Mouse (Mus musculus) forebrain, embryonic 13.5 days (tissue): ENCODE measurements around the gene Gnaq. TPM values are rescaled to one million over a fixed set of nuclear protein-coding genes. Genes with fewer than 3 reads are reported as not detected.

ENCODE experiments used
- ATAC-seq: fragments of 200-750 bp; cut with Nextera tagmentation; 2 replicates; pipeline ENCODE4 v1.8.0; 2017
- H3K27ac ChIP-seq: fragments of 300-500 bp; sonication (generic); 2 replicates; pipeline ENCODE4 v1.5.1; 2015; ENCODE audit warnings: inconsistent platforms, mild to moderate bottlenecking, moderate library complexity
- H3K27me3 ChIP-seq: fragments of 300-500 bp; sonication (generic); 2 replicates; pipeline ENCODE4 v1.6.1; 2015; ENCODE audit warnings: mild to moderate bottlenecking, inconsistent platforms
- H3K36me3 ChIP-seq: fragments of 300-500 bp; sonication (generic); 2 replicates; pipeline ENCODE4 v1.6.1; 2015; ENCODE audit warnings: mild to moderate bottlenecking, inconsistent platforms; ENCODE audit not compliant: poor library complexity, severe bottlenecking
- H3K4me1 ChIP-seq: fragments of 300-500 bp; sonication (generic); 2 replicates; pipeline ENCODE4 v1.6.1; 2015; ENCODE audit warnings: inconsistent platforms
- H3K4me2 ChIP-seq: fragments of 300-500 bp; sonication (generic); 2 replicates; pipeline ENCODE4 v1.6.1; 2015; ENCODE audit warnings: inconsistent platforms, mild to moderate bottlenecking, moderate library complexity
- H3K4me3 ChIP-seq: fragments of 300-500 bp; sonication (generic); 2 replicates; pipeline ENCODE4 v1.5.1; 2015; ENCODE audit warnings: mild to moderate bottlenecking, inconsistent platforms
- H3K9ac ChIP-seq: fragments of 300-500 bp; sonication (generic); 2 replicates; pipeline ENCODE4 v1.6.1; 2015; ENCODE audit warnings: mild to moderate bottlenecking, inconsistent platforms
- H3K9me3 ChIP-seq: fragments of 300-500 bp; sonication (generic); replicated peaks from 2 replicates; pipeline ENCODE4 v1.6.1; 2016; ENCODE audit warnings: inconsistent platforms
- WGBS: fragments of 180-500 bp; shearing (Covaris S2); methylation state at CpG from one replicate; pipeline ENCODE4 v1.1.7; 2015; 5-methylcytosine and 5-hydroxymethylcytosine counted together
- polyA plus RNA-seq: library from polyadenylated mRNA; unstranded; fragments of >200 nt; fragmentation: Nextera tagmentation; extraction: Ambion mirVana; gene quantifications from 2 replicates; pipeline ENCODE4 v1.2.1, GENCODE M21; 2015

Gnaq gene
- polyA plus RNA-seq, 1 experiment from 2014 or later, result 55.5 TPM

DNA sequence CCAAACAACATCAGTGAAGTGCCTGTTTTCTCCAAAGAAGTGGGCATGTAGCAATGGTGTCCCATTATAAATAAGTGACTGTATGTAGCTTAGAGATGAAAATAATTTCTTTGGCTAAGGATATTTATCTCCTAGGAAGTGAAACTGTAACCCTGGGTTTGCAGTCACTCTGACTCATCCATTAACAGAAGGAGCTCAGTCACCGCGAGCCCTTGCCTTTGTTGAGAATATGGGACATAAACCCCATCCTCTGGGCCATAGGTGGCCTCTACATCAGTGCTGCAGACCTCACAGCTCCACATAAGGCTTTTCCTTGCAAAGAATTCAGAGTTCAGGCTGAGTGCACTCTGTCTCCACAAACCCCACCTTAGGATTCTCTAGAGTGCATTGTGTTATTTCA, 77.0 kb downstream of the Gnaq start:
- WGBS, result 92% methylated on average over 2 of the region's 2 CpGs

DNA sequence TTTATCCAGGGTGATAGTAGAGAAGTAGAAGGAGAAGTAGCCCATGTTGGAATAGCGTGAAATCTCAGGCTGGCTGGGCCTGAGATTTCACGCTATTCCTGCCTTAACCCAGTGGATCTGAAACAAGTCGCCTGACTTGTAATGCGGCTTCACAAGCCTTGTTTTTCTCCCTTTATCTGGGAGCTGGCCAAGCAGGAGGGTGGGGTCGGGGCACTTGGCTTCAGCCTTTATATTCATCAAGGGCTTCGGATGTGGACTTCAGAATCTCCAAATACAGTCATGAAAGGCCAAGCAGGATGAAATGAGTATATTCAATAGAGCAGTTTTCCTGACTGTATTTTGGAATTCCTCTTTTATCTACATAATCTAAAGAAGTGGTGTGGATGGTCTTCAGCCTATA, 82.3 kb downstream of the Gnaq start:
- H3K36me3 ChIP-seq, result peaks cover 6% of the 10 kb centered on the region; the same call in 1 of the 2 replicates
- H3K9me3 ChIP-seq, result no peaks in the 10 kb centered on the region
- H3K4me2 ChIP-seq, result no peak overlapping the region
- H3K27me3 ChIP-seq, result no peaks in the 10 kb centered on the region
- WGBS, result 87% methylated on average over 6 of the region's 6 CpGs
- H3K27ac ChIP-seq, result no peak overlapping the region
- peaks cover 24% of the 10 kb centered on the region for H3K4me1 ChIP-seq
- no peak for ATAC-seq
- H3K4me3 ChIP-seq, result no peak overlapping the region
- no peak overlapping the region for H3K9ac ChIP-seq

More for the DNA sequence above, 77.0 kb downstream of the Gnaq start:
- no peaks in the 10 kb centered on the region for H3K36me3 ChIP-seq
- no peak overlapping the region for H3K27ac ChIP-seq
- H3K9ac ChIP-seq, result no peak overlapping the region
- no peaks in the 10 kb centered on the region for H3K27me3 ChIP-seq
- no peak overlapping the region for H3K4me3 ChIP-seq
- ATAC-seq, result no peak
- no peak overlapping the region for H3K4me2 ChIP-seq
- H3K9me3 ChIP-seq, result no peaks in the 10 kb centered on the region
- 0 out of 2 replicates have a peak, but pooled peaks cover 3% of the 10 kb centered on the region for H3K4me1 ChIP-seq

DNA sequence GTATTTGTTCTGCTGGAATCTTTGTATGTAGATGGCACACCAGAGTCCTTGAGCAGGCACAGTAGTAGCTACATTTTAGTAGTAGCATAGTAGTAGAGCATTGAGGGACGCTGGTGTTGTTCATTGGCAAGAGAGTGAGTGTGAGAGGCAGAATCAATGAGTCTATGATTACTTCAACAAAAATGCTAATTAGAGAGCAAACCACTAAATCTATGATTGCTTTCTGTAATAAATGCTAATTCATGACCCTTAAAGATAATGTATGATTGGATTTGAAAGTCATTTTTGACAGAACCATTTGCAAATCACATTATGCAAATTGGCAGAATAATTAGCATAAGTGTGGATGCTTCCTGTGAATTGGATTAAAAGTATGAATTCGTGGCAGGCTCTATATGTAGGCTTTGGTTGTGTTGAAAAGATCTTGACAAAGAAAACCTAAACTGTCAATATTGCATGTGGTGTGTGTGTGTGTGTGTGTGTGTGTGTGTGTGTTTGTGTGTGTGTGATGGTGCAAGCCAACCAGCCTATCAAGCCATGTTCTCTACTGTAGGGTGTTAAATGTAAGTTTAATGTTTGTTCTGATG, 82.9 kb downstream of the Gnaq start:
- 63% methylated on average over 2 of the region's 2 CpGs for WGBS
- Histone ChIP-seq H3K9me3 (no peaks in the 10 kb centered on the region), H3K9ac (no peak overlapping the region), H3K36me3 (peaks cover 9% of the 10 kb centered on the region; the same call in 1 of the 2 replicates), H3K27me3 (no peaks in the 10 kb centered on the region), H3K4me2 (no peak overlapping the region), H3K4me3 (no peak overlapping the region), H3K27ac (0 out of 2 replicates have a peak overlapping the region, but pooled peaks have one; percentile 3), H3K4me1 (peaks cover 24% of the 10 kb centered on the region)
- peak; percentile 78 for ATAC-seq

DNA sequence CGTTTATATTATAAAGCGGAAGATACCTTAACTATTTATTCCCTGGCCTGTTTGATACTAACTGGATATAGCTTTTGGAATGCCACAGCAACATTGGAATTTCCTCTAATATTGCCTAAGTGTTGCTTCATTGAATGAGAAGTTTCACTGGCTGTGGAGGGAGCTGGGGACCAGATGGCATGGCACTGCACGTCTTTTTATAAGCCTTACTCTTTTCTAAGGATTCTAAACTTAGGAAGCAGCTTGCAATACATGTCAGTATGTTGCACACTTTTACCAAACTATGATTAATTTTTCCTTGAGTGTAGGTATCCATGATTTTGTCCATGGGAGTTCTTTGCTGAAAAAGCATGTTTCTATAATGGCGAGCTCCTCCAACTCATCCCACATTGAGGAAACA, 87.3 kb downstream of the Gnaq start:
- Histone ChIP-seq H3K27ac (no peak overlapping the region), H3K4me3 (no peak overlapping the region), H3K9me3 (no peaks in the 10 kb centered on the region), H3K9ac (no peak overlapping the region), H3K4me1 (peaks cover 22% of the 10 kb centered on the region), H3K27me3 (no peaks in the 10 kb centered on the region), H3K4me2 (no peak overlapping the region), H3K36me3 (peaks cover 21% of the 10 kb centered on the region)
- no peak for ATAC-seq
- 88% methylated on average over 4 of the region's 4 CpGs for WGBS

GRCm38 (mm10) chr19:16222526-16222925, 89.9 kb downstream of the Gnaq start:
- H3K4me3 ChIP-seq, result no peak overlapping the region
- H3K4me2 ChIP-seq, result no peak overlapping the region
- H3K9ac ChIP-seq, result no peak overlapping the region
- no peak overlapping the region for H3K27ac ChIP-seq
- peaks cover 34% of the 10 kb centered on the region for H3K36me3 ChIP-seq
- H3K4me1 ChIP-seq, result 0 out of 2 replicates have a peak, but pooled peaks cover 2% of the 10 kb centered on the region
- ATAC-seq, result no peak
- no peaks in the 10 kb centered on the region for H3K27me3 ChIP-seq
- 88% methylated on average over 3 of the region's 3 CpGs for WGBS
- H3K9me3 ChIP-seq, result no peaks in the 10 kb centered on the region

DNA sequence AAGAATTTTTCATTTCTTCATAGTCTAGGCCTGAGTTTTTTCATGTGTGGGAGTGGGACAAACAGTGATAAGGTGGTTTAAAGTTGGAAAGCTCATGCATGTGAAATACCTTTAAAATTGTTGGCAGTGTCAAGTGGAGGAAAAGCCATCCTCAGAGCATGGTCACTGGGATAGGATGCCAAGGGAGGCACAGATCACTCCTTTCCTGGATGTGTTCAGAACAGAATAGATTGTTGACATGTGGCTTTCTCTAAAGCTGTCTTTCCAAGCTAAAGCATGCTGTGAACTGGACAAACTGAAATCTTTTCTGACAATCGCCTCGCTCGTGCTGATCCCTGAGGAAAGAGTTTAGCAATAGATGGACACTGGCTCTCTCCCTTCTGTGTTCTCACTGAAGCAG, 90.5 kb downstream of the Gnaq start:
- no peak for ATAC-seq
- WGBS, result 97% methylated on average over 3 of the region's 3 CpGs

GRCm38 (mm10) chr19:16224831-16225230, 92.2 kb downstream of the Gnaq start:
- Histone ChIP-seq H3K4me1 (peaks cover 3% of the 10 kb centered on the region; the same call in 1 of the 2 replicates), H3K9me3 (no peaks in the 10 kb centered on the region), H3K4me3 (no peak overlapping the region), H3K36me3 (peaks cover 29% of the 10 kb centered on the region), H3K9ac (no peak overlapping the region), H3K4me2 (no peak overlapping the region), H3K27me3 (no peaks in the 10 kb centered on the region), H3K27ac (no peak overlapping the region)
- no peak for ATAC-seq
- WGBS, result 65% methylated on average over 2 of the region's 2 CpGs

More for the DNA sequence above, 90.5 kb downstream of the Gnaq start:
- H3K27me3 ChIP-seq, result no peaks in the 10 kb centered on the region
- H3K9ac ChIP-seq, result no peak overlapping the region
- no peaks in the 10 kb centered on the region for H3K9me3 ChIP-seq
- peaks cover 34% of the 10 kb centered on the region for H3K36me3 ChIP-seq
- no peak overlapping the region for H3K27ac ChIP-seq
- no peak overlapping the region for H3K4me3 ChIP-seq
- H3K4me1 ChIP-seq, result peaks cover 5% of the 10 kb centered on the region; the same call in 1 of the 2 replicates
- H3K4me2 ChIP-seq, result no peak overlapping the region

- WGBS, result 80% methylated on average over 1 of the region's 1 CpGs
- H3K9me3 ChIP-seq, result no peaks in the 10 kb centered on the region
- H3K27me3 ChIP-seq, result no peaks in the 10 kb centered on the region
- H3K36me3 ChIP-seq, result peaks cover 3% of the 10 kb centered on the region; the same call in 1 of the 2 replicates
- no peak for ATAC-seq
- H3K4me2 ChIP-seq, result no peak overlapping the region
- H3K4me3 ChIP-seq, result no peak overlapping the region
- no peak overlapping the region for H3K9ac ChIP-seq
- H3K27ac ChIP-seq, result no peak overlapping the region
- peaks cover 8% of the 10 kb centered on the region; the same call in 1 of the 2 replicates for H3K4me1 ChIP-seq
Observed at GRCm38 (mm10) chr19:16231584-16231983, 99.0 kb downstream of the Gnaq start.

- H3K27ac ChIP-seq, result no peak overlapping the region
- no peak overlapping the region for H3K4me2 ChIP-seq
- H3K4me1 ChIP-seq, result peaks cover 40% of the 10 kb centered on the region
- H3K9me3 ChIP-seq, result no peaks in the 10 kb centered on the region
- H3K4me3 ChIP-seq, result no peak overlapping the region
- no peak for ATAC-seq
- H3K9ac ChIP-seq, result no peak overlapping the region
- H3K36me3 ChIP-seq, result no peaks in the 10 kb centered on the region
- no peaks in the 10 kb centered on the region for H3K27me3 ChIP-seq
- WGBS, result 91% methylated on average over 8 of the region's 8 CpGs
Observed at GRCm38 (mm10) chr19:16235594-16235993, 103.0 kb downstream of the Gnaq start.

DNA sequence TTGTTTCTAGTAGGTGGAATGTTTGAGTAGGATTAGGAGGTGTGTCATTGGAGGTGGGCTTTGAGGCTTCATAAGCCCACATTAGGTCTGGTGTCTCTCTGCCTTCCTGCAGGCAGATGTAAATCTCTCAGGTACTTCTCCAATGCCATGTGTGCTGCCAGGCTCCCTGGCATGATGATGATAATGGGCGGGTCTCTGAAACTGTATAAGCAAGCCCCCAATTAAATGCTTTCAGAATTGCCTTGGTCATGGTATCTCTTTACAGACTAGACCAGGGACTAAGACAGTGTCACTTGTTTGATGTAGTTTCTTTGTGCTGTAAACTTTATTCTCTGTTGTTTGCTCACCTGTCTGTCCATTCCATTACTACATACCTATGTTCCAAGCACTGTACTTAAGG, 104.4 kb downstream of the Gnaq start:
- H3K4me3 ChIP-seq, result no peak overlapping the region

GRCm38 (mm10) chr19:16238072-16238471, 105.4 kb downstream of the Gnaq start:
- Histone ChIP-seq H3K9ac (no peak overlapping the region), H3K27me3 (no peaks in the 10 kb centered on the region), H3K36me3 (no peaks in the 10 kb centered on the region), H3K4me2 (no peak overlapping the region), H3K27ac (peak overlapping the region; percentile 54), H3K4me1 (peaks cover 47% of the 10 kb centered on the region), H3K9me3 (no peaks in the 10 kb centered on the region), H3K4me3 (no peak overlapping the region)
- 78% methylated on average over 4 of the region's 4 CpGs for WGBS
- ATAC-seq, result no peak

More for the DNA sequence above, 104.4 kb downstream of the Gnaq start:
- no peak overlapping the region for H3K9ac ChIP-seq
- no peak overlapping the region for H3K27ac ChIP-seq
- H3K4me1 ChIP-seq, result peaks cover 47% of the 10 kb centered on the region
- no peaks in the 10 kb centered on the region for H3K9me3 ChIP-seq
- WGBS, result 84% methylated on average over 1 of the region's 1 CpGs
- no peak overlapping the region for H3K4me2 ChIP-seq
- no peak for ATAC-seq
- H3K27me3 ChIP-seq, result no peaks in the 10 kb centered on the region
- no peaks in the 10 kb centered on the region for H3K36me3 ChIP-seq

- peak overlapping the region; percentile 54; the same call in 1 of the 2 replicates for H3K27ac ChIP-seq
- no peak overlapping the region for H3K9ac ChIP-seq
- no peak for ATAC-seq
- no peak overlapping the region for H3K4me3 ChIP-seq
- peaks cover 49% of the 10 kb centered on the region for H3K4me1 ChIP-seq
- WGBS, result 46% methylated on average over 2 of the region's 2 CpGs
- no peaks in the 10 kb centered on the region for H3K9me3 ChIP-seq
- no peaks in the 10 kb centered on the region for H3K27me3 ChIP-seq
- no peak overlapping the region for H3K4me2 ChIP-seq
- no peaks in the 10 kb centered on the region for H3K36me3 ChIP-seq
Observed at GRCm38 (mm10) chr19:16238512-16238911, 105.9 kb downstream of the Gnaq start.

- 77% methylated on average over 3 of the region's 3 CpGs for WGBS
- Histone ChIP-seq H3K4me3 (no peak overlapping the region), H3K9ac (no peak overlapping the region), H3K27ac (no peak overlapping the region), H3K36me3 (no peaks in the 10 kb centered on the region), H3K27me3 (no peaks in the 10 kb centered on the region), H3K4me2 (no peak overlapping the region), H3K9me3 (no peaks in the 10 kb centered on the region), H3K4me1 (peaks cover 44% of the 10 kb centered on the region)
- ATAC-seq, result no peak
Observed at GRCm38 (mm10) chr19:16242708-16243107, 110.1 kb downstream of the Gnaq start.
